Mouse (Mus musculus): Measurements from ENCODE around the gene Grn. TPM values are rescaled to one million over a fixed set of nuclear protein-coding genes. Genes with fewer than 3 reads are reported as not detected.
A peak's percentile ranks its signal among the peaks of the same experiment; 100 is the strongest.

Gene Grn
- polyA plus RNA-seq, 1 experiment: 174 TPM

- Histone ChIP-seq H3ac (ENCODE audit: control insufficient read depth, insufficient read length) (no peak overlapping the region), H3K27me3 (ENCODE audit: control insufficient read depth, insufficient read depth, insufficient read length) (peaks cover 10% of the 10 kb centered on the region), H3K79me2 (ENCODE audit: control insufficient read depth, insufficient read depth) (no peaks in the 10 kb centered on the region), H3K36me3 (ENCODE audit: control insufficient read depth, insufficient read depth) (no peaks in the 10 kb centered on the region), H3K4me3 (no peak overlapping the region), H3K4me2 (ENCODE audit: low read depth) (no peak overlapping the region)
- TF ChIP-seq MYOG (IDR thresholded peaks at IDR 0.05; ENCODE audit: control insufficient read depth in 1 of 3, insufficient read depth in 1 of 3, insufficient read length in 2 of 3, low read depth in 2 of 3): no peak
- no peak for TF ChIP-seq SRF (IDR thresholded peaks at IDR 0.05; ENCODE audit: control insufficient read depth, insufficient read length, low read depth)
- TF ChIP-seq TCF12 (IDR thresholded peaks at IDR 0.05; ENCODE audit: insufficient read depth, poor library complexity, severe bottlenecking): no peak
- TF ChIP-seq MAX (IDR thresholded peaks at IDR 0.05; ENCODE audit: low read depth): no peak
- no peak for TF ChIP-seq E2F4 (IDR thresholded peaks at IDR 0.05; ENCODE audit: insufficient read depth)
- TF ChIP-seq POLR2A (IDR thresholded peaks at IDR 0.05; ENCODE audit: insufficient read length, low read depth): no peak
- TF ChIP-seq REST (IDR thresholded peaks at IDR 0.05; ENCODE audit: insufficient read depth, insufficient read length): no peak
Observed at GRCm38 (mm10) chr11:102421559-102421958, 8.6 kb upstream of the Grn start.

GRCm38 (mm10) chr11:102424666-102425065 is 5.4 kb upstream of the Grn start:
- Histone ChIP-seq H3K36me3 (ENCODE audit: control insufficient read depth, insufficient read depth) (no peaks in the 10 kb centered on the region), H3K4me2 (ENCODE audit: low read depth) (no peak overlapping the region), H3K79me2 (ENCODE audit: control insufficient read depth, insufficient read depth) (no peaks in the 10 kb centered on the region), H3ac (ENCODE audit: control insufficient read depth, insufficient read length) (no peak overlapping the region), H3K27me3 (ENCODE audit: control insufficient read depth, insufficient read depth, insufficient read length) (peaks cover 10% of the 10 kb centered on the region), H3K4me3 (no peak overlapping the region)
- TF ChIP-seq POLR2AphosphoS2 (IDR thresholded peaks at IDR 0.05; ENCODE audit: insufficient read length, low read depth) (no peak), MAX (IDR thresholded peaks at IDR 0.05; ENCODE audit: low read depth) (no peak), REST (IDR thresholded peaks at IDR 0.05; ENCODE audit: insufficient read depth, insufficient read length) (no peak), MYOD1 (IDR thresholded peaks at IDR 0.05; ENCODE audit: control insufficient read depth in 1 of 3, insufficient read length in 2 of 3, low read depth in 2 of 3) (no peak), SRF (IDR thresholded peaks at IDR 0.05; ENCODE audit: control insufficient read depth, insufficient read length, low read depth) (no peak), CEBPB (IDR thresholded peaks at IDR 0.05; ENCODE audit: insufficient read depth, poor library complexity, severe bottlenecking) (no peak), USF1 (IDR thresholded peaks at IDR 0.05; ENCODE audit: low read depth) (no peak), E2F4 (IDR thresholded peaks at IDR 0.05; ENCODE audit: insufficient read depth) (no peak), TCF12 (IDR thresholded peaks at IDR 0.05; ENCODE audit: insufficient read depth, poor library complexity, severe bottlenecking) (no peak), TCF3 (IDR thresholded peaks at IDR 0.05; ENCODE audit: insufficient read length, low read depth) (no peak), POLR2A (IDR thresholded peaks at IDR 0.05; ENCODE audit: insufficient read length, low read depth) (no peak), MYOG (IDR thresholded peaks at IDR 0.05; ENCODE audit: control insufficient read depth in 1 of 3, insufficient read depth in 1 of 3, insufficient read length in 2 of 3, low read depth in 2 of 3) (no peak)

GRCm38 (mm10) chr11:102425555-102426316 is 4.4 kb upstream of the Grn start:
- TF ChIP-seq POLR2A (IDR thresholded peaks at IDR 0.05; ENCODE audit: insufficient read length, low read depth) (no peak), TCF12 (IDR thresholded peaks at IDR 0.05; ENCODE audit: insufficient read depth, poor library complexity, severe bottlenecking) (no peak), MYOG (IDR thresholded peaks at IDR 0.05; ENCODE audit: control insufficient read depth in 1 of 3, insufficient read depth in 1 of 3, insufficient read length in 2 of 3, low read depth in 2 of 3) (no peak), MAX (IDR thresholded peaks at IDR 0.05; ENCODE audit: low read depth) (no peak), USF1 (IDR thresholded peaks at IDR 0.05; ENCODE audit: low read depth) (no peak), MYOD1 (IDR thresholded peaks at IDR 0.05; ENCODE audit: control insufficient read depth in 1 of 3, insufficient read length in 2 of 3, low read depth in 2 of 3) (no peak), CEBPB (IDR thresholded peaks at IDR 0.05; ENCODE audit: insufficient read depth, poor library complexity, severe bottlenecking) (no peak), E2F4 (IDR thresholded peaks at IDR 0.05; ENCODE audit: insufficient read depth) (no peak)
- Histone ChIP-seq H3ac (ENCODE audit: control insufficient read depth, insufficient read length) (no peak overlapping the region), H3K36me3 (ENCODE audit: control insufficient read depth, insufficient read depth) (no peaks in the 10 kb centered on the region), H3K4me2 (ENCODE audit: low read depth) (no peak overlapping the region), H3K4me3 (no peak overlapping the region), H3K79me2 (ENCODE audit: control insufficient read depth, insufficient read depth) (no peaks in the 10 kb centered on the region), H3K27me3 (ENCODE audit: control insufficient read depth, insufficient read depth, insufficient read length) (peaks cover 10% of the 10 kb centered on the region)

DNA sequence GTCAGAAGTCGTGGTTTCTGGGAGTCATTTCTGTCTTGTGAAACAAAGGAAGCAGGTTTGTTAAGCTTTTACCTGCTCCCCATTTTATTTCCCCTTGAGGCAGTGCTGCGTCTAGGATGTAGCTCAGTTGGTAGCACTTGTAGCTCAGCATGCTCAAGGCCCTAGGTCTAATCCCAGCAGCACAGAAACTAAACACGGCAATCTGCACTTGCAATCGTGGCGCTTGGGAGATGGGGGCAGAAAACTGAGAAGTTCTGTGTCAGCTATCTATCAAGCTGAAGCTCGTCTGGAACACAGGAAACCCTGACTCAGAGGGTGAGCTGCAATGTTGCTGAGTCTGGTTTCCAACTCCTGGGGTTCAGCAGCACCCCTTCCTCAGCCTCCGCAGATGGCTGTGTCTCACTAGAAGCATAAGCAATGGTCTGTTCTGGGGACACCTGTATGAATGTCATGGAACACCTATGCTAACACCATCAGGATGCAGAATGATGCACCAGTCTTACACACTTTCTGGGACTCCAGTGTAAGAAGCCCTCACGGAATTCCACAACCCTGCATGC is 1.1 kb upstream of the Grn start:
- Histone ChIP-seq H3K4me2 (ENCODE audit: low read depth) (peak overlapping the region; percentile 86), H3K4me3 (no peak overlapping the region), H3K79me2 (ENCODE audit: control insufficient read depth, insufficient read depth) (no peaks in the 10 kb centered on the region)

More for the DNA sequence above, 1.1 kb upstream of the Grn start:
- TF ChIP-seq SRF (IDR thresholded peaks at IDR 0.05; ENCODE audit: control insufficient read depth, insufficient read length, low read depth): no peak
- no peak for TF ChIP-seq TCF12 (IDR thresholded peaks at IDR 0.05; ENCODE audit: insufficient read depth, poor library complexity, severe bottlenecking)
- no peak for TF ChIP-seq MAX (IDR thresholded peaks at IDR 0.05; ENCODE audit: low read depth)
- no peak for TF ChIP-seq MYOG (IDR thresholded peaks at IDR 0.05; ENCODE audit: control insufficient read depth in 1 of 3, insufficient read depth in 1 of 3, insufficient read length in 2 of 3, low read depth in 2 of 3)
- no peak for TF ChIP-seq REST (IDR thresholded peaks at IDR 0.05; ENCODE audit: insufficient read depth, insufficient read length)
- no peak for TF ChIP-seq USF1 (IDR thresholded peaks at IDR 0.05; ENCODE audit: low read depth)
- TF ChIP-seq TCF3 (IDR thresholded peaks at IDR 0.05; ENCODE audit: insufficient read length, low read depth): no peak
- TF ChIP-seq E2F4 (IDR thresholded peaks at IDR 0.05; ENCODE audit: insufficient read depth): no peak
- TF ChIP-seq POLR2AphosphoS2 (IDR thresholded peaks at IDR 0.05; ENCODE audit: insufficient read length, low read depth): no peak
- no peak for TF ChIP-seq CEBPB (IDR thresholded peaks at IDR 0.05; ENCODE audit: insufficient read depth, poor library complexity, severe bottlenecking)
- no peak for TF ChIP-seq POLR2A (IDR thresholded peaks at IDR 0.05; ENCODE audit: insufficient read length, low read depth)
- no peak for TF ChIP-seq MYOD1 (IDR thresholded peaks at IDR 0.05; ENCODE audit: control insufficient read depth in 1 of 3, insufficient read length in 2 of 3, low read depth in 2 of 3)
- Histone ChIP-seq H3ac (ENCODE audit: control insufficient read depth, insufficient read length) (no peak overlapping the region), H3K36me3 (ENCODE audit: control insufficient read depth, insufficient read depth) (no peaks in the 10 kb centered on the region), H3K27me3 (ENCODE audit: control insufficient read depth, insufficient read depth, insufficient read length) (no peaks in the 10 kb centered on the region)
